Mouse (Mus musculus) central nervous system, embryonic 14 days (tissue): ENCODE measurements around the gene Inppl1. TPM values are rescaled to one million over a fixed set of nuclear protein-coding genes. Genes with fewer than 3 reads are reported as not detected.

ENCODE experiments used
- polyA plus RNA-seq: library from polyadenylated mRNA; depleted of rRNA; stranded (reverse); fragments of >200 nt; gene quantifications from 2 replicates; pipeline ENCODE4 v1.2.3, GENCODE M21; 2012; rRNA removed

Inppl1 gene
- polyA plus RNA-seq, result 36.5 and 44.2 TPM in 2 replicates

DNA sequence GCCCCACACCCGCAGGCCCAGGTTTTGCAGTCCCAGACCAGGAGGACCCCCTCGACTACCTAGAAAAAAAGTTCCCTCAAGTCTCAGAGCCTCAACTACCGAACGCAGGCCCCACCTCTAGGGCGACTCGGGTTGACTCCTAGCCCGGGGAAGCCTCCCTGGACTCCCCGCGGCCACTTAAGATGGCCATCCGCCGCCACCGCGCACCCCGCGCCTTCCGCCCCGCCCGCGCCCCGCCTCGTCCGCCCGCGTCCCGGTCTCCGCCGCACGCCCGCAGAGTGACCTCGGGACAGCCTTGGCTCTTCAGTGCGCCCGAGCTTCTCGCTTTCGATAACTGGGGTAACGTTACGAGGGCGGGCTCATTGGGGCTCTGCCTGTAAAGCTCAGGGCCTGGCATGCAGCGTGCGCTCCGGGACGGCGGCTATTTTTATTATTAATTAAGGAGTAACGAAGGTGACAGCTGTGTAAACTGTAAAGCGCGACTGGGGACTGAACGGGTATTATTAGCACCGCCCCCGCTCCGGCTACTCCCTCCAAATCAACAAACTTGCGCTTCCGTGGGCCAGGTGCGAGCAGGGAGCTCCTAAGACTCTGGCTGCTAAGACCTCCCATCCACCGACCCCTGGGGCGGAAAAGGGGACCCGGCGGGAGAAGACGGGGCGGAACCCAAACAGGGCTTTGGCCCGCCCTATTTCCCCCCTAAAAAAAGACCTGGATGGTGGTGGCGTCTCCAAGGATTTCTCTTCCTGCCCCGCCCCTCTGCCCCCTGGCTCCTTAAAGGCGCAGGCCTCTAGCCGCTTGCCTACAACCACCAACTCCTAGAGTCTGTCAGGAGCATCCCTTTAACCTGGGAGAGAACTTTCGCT lies at the start of gene Inppl1:
TSS of gene Inppl1 (minus strand) at position 624 of the 866 bp plus-strand sequence.

DNA sequence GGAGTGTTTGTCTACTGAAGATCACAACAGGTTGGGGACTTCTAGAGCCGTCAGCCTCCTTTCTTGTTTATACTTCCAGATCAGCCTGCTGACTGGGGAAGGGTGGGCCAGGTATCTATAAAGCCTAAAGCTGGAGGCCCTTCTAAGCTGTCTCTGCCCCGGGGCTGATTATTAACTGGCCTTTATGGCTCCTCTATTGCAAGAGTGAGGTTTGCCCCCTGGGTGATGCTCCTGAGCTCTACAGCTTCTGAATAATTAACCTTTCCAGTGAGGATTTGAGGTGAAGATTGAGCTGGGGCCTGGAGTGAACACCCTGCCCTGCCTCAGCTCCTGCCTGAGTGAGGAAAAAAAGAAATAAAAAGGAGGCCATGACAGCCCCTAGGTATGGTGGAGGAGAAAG lies 32.6 kb upstream of the Inppl1 start, which contains the start of gene Folr1:
TSS of gene Folr1 (minus strand) at position 160 of the 400 bp plus-strand sequence.

DNA sequence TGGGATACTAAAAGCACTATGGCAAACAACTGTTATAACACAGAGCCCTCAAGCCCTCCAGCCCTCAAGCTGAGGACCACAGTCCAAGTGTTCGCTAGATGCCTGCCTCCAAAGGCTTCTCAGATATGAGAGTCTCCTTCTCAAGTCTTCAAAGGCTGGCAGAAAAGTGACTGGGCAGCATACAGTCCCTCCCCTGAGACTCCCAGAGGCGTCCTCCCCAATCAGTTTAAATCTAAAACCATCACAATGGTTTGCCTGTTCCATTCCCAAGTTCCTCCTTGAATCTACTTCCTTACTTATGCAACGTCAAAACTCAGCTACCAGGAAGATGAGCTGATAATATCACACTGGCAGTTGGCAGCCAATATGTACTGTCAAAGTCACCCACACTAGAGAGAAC lies 25.4 kb upstream of the Inppl1 start, which contains the start of gene Anapc15:
TSS of gene Anapc15 (plus strand) at position 301 of the 400 bp plus-strand sequence.

DNA sequence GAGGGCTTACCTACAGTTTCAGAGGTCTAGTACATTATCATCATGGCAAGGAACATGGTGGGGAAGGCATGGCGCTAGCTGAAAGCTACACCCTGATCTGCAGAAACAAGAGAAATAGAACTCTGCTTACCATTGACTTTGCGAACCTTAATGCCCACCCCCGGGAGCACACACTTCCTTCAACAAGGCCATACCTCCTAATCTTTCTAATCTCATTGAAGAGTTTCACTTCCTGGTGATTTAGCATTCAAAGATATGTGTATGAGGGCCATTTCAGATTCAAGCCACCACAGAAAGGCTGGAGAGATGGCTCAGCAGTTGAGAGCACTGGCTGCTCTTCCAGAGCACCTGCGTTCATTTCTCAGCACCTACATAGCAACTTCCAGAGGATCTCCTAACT lies 19.1 kb upstream of the Inppl1 start, which contains the start of gene Folr2:
TSS of gene Folr2 (minus strand) at position 101 of the 400 bp plus-strand sequence.

DNA sequence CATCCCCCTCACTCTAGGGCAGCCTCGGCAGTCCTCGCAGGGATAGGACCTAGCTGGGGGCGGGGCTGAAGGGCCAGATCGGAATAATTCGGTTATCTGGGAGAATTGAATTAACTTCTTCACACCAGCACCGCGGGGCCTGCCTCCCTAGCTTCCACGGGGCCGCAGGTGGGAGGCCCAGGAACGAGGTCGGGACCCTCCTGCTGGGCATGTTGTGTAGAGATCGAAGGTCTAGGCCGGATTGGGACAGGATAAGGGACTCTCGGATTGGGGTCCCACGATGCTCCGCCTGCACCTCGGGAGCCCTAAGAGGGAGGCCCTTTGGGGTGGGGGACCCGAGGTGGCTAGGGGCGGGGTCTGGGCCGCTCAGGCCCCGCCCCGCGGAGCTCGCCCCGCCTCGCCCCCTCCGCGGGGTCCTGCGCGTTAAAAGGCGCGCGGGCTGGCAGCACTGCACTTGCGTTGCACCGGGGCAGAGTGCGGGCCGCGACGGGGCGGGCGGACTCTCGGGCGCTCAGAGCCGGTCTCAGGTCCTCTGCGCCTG lies 20.1 kb downstream of the Inppl1 start, which contains the start of gene Phox2a:
TSS of gene Phox2a (plus strand) at position 453 of the 541 bp plus-strand sequence.

Other genes with a start within 250 kb of the Inppl1 start
- 17.7 and 20.9 TPM in 2 replicates for gene Clpb, start 174.6 kb downstream of the Inppl1 start, polyA plus RNA-seq
- 0.79 and 3.1 TPM in 2 replicates for gene Phox2a, start 19.9 kb downstream of the Inppl1 start, polyA plus RNA-seq
- gene Folr2, start 19.0 kb upstream of the Inppl1 start, polyA plus RNA-seq, result 4.2 and 4.7 TPM in 2 replicates
- gene Anapc15, start 25.5 kb upstream of the Inppl1 start, polyA plus RNA-seq, result 101 and 125 TPM in 2 replicates
- 15.2 and 17.3 TPM in 2 replicates for gene Folr1, start 32.6 kb upstream of the Inppl1 start, polyA plus RNA-seq
- 167 and 175 TPM in 2 replicates for gene Lamtor1, start 67.7 kb upstream of the Inppl1 start, polyA plus RNA-seq
- 0.22 and 0.29 TPM in 2 replicates for gene Tomt, start 68.1 kb upstream of the Inppl1 start, polyA plus RNA-seq
- 9.4 and 12.1 TPM in 2 replicates for gene Lrrc51, start 95.7 kb upstream of the Inppl1 start, polyA plus RNA-seq
- 84.8 and 87.9 TPM in 2 replicates for gene Numa1, start 95.9 kb upstream of the Inppl1 start, polyA plus RNA-seq
- 17.8 and 19.2 TPM in 2 replicates for gene Il18bp, start 180.5 kb upstream of the Inppl1 start, polyA plus RNA-seq
- 84.0 and 84.5 TPM in 2 replicates for gene Rnf121, start 227.2 kb upstream of the Inppl1 start, polyA plus RNA-seq
- 57.8 and 59.0 TPM in 2 replicates for gene Xndc1, start 227.3 kb upstream of the Inppl1 start, polyA plus RNA-seq
- gene Xntrpc, start 227.5 kb upstream of the Inppl1 start, polyA plus RNA-seq, result 7.0 and 7.4 TPM in 2 replicates
- 3.5 and 3.9 TPM in 2 replicates for gene Trpc2, start 244.9 kb upstream of the Inppl1 start, polyA plus RNA-seq